Mouse (Mus musculus) urinary bladder, adult 18-20 months (tissue): Measurements from ENCODE around the gene Epn3.
A peak's percentile ranks its signal among the peaks of the same experiment; 100 is the strongest.

ENCODE experiments used
- DNase-seq, 2 experiments: peaks; one replicate each; pipeline ENCODE4 v3.0.0; 2022; ENCODE audit warnings: low spot score in 2 of 2, mixed read lengths in 2 of 2

Gene Epn3

DNA sequence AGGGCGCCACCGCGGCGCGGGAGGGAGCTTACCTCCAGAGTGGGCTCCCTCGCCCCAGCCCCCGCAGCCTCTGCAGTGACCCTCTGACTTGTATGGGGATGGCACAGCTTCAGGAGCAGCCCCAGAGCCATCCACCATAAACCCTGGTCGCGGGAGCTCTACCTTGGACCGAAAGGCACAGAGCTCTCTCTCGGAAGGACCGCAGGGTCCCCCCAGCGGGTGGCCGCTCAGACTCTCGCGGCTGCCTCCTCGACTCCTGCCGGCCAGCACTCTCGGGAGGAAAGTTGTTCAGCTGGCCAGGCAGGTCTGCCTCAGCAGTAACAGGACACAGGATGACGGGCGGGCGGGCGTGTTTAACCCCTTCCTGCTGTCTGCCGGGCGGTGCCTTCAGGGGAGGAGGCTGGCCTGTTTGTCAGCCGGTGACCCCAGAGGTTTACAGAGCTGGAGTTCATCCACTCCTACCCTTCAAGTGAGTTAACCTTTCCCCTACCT lies at the start of gene Epn3:
Gene Epn3, minus strand, starts transcription at position 314 of the 492 bp plus-strand sequence.
- peak; percentile 64 to 74 for DNase-seq

DNA sequence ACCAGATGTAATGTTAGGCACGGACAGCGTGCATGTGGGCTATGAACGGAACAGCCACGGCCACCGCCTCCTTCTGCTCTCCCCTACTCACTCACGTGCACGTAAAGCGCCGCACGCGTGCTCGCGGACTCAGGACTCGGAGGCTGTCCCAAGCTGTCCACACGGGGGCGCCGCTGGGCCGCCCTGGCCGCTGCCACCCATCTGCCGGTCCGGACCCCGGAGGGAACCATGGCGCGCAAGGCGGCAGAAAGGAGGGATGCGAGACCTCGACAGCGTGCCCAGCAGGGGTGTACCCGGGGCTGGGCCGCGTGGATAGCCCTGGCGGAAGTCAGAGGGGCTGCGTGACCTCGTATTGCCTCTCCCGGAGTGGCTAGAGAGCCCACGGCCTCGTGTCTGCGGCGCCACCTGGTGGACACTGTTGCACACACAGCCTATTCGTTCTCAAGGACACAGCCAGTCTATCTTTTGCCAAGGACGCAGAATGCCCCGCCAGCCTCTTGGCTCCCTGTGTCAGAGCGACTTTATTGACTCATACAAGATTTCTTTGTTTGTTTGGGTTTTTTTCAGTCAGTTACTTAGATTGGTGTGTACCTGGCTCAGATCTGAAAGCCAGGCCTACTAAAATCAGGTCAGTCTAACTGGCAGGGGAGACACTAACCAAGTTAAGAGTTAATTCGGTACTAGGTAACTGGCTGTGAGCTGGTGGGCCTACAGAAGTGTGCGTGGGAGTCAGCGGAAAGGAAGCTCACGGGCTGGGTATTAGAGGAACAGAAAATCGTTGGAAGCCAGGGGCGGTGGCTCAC lies 49.3 kb upstream of the Epn3 start, which contains the start of gene Rsad1:
Gene Rsad1, minus strand, starts transcription at position 368 of the 803 bp plus-strand sequence.
- DNase-seq = peak; percentile 87 to 95

DNA sequence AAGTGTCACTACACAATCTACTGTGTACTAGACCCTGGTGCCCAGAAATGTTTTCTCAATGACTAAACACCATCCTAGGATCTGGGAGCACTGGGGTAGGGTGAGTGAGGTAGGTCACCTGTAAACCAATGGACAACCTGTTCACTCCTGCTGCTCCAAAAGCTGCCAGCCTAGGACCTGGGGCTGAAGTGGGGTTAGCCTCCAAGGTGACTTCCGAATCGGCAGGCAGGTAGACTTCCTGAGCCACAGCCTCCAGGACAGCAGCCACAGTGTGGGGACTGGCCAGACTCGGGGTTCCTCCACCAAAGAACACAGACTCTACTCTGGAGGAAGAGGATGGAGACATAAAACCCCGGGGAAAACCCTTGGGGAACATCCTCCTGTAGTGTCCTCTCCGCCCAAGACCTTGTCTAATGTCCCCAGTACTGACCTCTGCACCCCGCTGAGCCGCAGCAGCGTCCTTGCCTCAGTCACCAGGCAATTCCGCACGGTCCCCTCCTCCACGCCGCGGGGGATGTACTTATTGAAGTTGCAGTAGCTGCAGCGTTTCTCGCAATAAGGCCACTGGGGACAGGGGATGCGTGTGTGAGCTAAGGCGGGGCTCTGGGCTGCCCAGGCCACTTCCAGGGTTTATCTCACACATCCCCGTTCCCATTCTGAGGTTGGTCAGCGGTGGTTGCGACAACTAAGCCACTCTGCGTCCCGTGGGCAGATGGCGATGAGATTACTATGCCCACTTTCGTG lies 48.4 kb upstream of the Epn3 start:
- DNase-seq = peak; percentile 33 to 48

DNA sequence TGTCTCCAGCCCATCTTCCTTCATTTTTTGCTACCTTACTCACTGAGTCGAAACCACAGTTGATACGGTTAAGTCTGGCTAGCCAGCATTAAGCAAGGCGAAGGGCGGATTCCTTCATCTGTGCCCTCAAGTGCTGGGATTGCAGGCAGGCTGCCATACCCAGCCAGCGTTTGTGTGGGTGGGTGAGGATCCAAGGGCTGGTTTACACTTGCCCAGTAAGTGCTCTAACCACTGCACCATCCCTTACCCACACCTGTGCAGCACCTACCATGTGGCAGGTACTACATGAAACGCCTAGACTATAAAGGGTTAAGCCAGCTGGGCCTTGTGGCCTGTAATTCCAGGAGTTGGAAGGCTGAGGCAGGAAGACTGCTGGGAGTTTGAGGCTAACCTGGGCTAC lies 47.5 kb upstream of the Epn3 start:
- DNase-seq = no peak

DNA sequence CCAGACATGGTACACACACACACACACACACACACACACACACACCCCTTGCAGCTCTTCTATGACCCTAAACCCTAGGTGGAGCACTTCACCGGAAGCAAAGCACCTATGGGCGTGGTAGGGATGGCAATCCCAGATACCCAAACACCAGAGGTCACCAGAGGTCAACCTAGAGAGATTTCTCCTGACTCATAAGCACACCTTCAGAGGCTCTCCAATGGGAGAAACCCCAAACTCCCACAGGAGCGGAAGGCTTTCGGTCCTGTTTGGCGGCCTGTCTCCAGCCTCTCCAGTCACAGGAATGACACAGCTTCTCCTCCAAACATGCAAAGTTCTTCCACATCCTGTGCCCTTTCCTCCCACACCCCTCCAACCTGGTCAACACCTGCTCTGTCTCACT lies 46.6 kb upstream of the Epn3 start:
- DNase-seq = no peak

DNA sequence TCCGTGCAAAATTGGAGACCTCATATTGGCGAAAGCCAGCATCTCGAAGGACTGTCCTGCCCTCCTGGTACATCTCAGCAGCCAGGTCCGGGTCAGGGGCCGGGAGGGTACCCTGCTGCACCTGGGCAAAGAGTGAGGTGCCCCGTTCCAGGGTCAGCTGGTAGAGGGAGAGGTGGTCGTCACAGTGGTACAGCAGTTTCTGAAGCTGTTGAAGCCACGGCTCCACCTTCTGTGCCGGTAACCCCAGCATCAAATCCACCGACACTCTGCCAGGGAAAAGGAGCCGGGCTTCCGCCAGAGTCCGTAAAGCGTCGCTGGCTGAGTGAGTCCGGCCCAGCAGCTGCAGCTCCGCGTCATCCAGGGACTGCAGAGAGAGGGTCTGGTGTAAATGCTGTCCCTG lies 44.6 kb upstream of the Epn3 start:
- DNase-seq = no peak

DNA sequence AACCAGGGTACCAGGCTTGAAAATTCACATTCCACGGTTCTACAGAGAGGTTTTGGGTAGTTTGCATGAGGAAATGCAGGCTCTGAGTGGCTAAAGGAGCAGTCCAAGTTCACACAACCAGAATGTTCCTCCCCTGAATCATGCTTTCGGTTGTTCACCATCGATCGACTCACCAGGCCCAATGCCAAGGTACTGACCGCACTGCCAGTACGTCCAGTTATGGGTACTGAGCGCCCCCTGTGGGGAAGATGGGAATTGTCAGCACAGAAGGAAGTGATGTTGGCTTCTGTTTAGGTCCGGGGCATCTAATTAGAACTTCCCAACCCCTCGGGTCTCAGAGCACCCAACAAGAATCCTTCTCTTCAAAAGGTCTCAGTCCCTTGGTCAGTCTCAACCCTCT lies 44.2 kb upstream of the Epn3 start:
- peak; percentile 86 to 94 for DNase-seq

DNA sequence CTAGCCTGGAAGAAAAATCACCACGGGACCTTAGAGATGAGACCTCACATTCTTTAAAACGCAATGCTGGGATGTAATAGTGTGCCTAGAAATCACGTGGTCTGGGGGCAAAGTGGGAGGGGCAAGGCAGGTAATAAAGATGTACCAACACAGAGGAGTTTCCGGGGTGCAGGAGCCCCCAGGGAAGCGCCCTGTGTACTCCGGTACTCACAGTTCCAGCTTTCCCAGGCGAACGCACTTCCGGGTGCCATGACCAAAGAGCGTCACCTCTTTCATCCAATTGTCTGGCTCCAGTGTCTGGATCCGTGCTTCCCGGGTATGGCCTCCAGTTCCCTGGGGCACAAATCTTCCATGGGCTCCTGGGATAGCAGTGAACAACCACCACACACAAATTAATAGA lies 43.6 kb upstream of the Epn3 start:
- no peak for DNase-seq

DNA sequence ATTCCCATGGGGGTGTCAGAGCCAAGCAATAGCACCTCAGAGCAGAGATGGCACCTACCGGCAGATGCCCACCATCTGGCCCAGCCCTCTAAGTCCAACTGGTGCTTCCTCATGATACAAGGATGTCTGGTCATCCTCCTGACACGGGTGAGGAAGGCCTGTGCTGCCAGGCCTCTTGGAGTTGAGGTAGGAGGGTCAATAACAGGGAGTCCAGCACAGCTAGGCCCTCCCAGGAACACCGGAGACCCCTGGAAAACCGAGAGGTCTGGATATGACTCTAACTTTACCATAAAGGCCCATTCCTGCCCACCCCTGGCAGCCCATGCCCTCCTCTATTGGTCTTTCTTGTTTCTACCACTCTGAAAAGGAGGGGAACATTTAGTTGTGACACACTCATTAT lies 42.6 kb upstream of the Epn3 start:
- DNase-seq = no peak

DNA sequence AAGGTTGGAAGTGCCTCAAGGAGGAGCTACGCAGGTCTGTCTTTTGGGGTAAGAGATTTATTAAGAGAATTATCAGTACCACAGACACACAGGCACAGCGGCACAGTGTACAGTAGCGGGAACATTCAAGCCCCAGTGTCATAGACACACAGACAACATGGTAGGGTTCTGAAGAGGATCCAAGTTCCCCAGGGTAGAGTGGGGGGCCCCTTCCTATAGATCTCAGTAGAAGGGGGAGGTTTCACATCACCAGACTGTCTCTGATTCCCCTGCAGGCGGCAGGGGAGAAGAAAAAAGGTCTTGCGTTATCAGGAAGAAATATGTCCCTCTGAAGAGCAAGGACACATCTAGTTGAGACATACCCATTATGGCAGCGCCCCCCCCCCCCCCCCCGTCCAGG lies 40.0 kb upstream of the Epn3 start:
- DNase-seq = no peak

DNA sequence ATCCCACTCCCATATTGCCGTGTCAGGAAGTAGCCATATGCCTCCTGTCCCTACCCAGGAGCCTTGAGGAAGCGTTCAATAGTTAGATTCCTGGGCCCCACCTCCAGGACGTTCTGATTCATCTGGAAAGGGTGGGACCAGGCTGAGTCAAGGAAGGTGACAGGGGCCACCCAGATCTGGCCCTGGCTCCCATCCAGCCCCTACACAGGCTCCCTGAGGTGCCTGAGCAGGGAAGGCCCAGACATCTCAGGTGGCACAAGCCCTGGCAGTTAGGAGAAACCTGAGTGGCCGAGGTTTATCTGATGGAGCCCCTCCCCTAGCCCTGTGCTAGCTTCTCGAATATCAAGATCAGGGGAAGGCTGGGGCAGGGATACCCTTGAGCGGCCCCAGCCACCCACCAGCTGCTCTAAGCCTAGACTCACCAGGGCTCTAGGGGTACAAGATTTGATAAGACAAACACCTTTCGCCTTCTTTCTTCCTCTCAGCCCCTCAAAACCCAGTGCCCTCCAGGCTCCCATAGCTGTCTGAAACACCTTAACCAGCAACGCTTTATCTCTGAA lies 39.0 kb upstream of the Epn3 start:
- peak; percentile 55 to 62 for DNase-seq

DNA sequence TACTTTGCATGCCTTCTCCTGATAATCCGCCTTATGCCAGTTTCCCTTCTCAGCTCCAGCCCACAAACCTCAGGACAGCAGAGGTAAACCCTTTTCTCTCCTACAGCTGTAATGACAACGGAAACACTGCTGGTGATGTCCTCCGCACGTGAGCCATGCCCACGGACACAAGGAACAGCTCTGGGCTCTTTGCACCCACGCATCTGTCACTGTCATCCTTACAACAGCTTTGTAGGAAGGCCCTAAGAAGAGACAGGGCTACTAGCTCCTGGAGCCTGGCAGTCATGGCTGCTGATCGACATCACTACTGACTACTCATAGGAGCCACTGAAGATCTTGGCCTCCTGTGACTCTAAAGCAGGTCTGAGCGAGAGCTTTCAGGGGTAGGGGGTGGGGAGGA lies 33.4 kb upstream of the Epn3 start:
- no peak for DNase-seq

DNA sequence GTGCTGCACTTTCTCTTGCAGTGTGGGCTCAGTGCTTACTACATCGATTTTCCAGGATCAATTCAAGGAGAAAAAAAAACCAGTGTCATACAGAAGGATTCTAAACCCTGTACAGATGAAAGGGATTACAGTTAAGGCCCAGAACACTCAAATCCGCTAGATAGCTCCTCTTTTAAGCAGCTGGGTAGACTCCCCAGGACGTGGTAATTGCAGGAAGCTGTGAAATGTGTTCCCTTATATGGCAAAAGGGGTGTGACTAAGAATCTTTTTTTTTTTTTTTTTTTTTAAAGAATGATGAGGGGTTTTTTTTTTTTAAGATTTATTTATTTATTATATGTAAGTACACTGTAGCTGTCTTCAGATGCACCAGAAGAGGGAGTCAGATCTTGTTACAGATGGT lies 29.1 kb upstream of the Epn3 start:
- no peak for DNase-seq

DNA sequence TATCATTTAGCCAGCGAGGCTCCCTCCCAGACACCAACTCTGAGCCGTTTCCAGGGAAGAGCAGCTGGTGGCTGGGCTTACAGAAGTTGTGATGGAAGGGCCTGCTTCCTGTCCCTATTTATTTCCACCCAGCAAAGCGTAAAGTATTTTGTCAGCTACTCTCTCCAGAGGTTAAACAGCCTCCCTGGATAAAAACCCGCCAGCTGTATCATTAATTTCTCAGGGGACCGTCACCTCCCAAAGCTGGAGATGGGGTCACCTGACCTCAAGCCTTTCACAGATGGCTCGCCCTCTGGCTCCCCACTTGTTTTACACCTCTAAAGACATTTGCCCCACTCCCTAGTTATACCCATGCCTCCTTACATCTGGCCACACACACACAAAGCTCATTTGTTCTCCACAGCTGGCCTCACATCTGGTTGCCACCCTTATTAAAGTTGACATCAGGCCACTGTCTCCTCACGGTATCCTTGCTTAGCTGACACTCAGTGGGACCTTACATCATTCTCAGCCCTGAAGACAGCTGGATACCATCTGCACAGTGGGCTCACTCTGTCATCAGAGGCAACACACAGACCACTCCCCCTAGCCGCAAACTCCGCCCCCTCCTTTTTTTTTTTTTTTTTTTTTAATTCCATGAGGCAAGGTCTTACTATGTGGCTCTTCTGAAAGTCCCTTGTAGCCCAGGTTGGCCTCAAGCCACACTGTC lies 26.6 kb upstream of the Epn3 start:
- DNase-seq = no peak

DNA sequence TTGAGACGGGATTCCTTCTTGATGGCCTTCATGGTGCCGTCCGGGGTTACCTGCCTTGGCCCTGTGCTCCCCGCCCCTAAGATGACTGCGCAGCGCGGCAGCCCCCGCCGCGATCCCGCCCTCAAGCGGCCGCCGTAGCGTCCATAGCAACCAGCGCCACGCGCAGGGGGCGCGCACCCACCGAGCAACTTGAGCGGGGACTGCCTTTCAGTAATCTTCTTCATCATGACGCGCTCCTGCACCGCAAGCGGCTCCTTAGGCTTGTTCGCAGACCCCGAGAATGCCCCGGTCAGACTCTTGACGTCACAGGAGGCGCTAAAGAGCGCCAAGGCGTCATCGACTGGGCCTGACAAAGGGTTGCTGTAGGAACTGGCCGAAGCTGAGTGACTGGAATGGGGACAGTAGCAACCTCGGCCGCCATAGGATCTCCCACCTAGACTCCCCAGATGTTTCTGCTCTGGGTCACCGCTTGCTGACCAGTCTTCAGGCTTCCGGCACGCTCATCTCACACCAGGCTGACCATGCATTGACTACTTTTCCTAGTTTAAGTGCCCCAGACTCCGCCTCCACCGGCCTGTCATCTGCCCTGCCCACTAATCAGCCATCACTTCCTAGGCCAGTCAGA lies 21.6 kb upstream of the Epn3 start, which contains the start of gene Mycbpap:
Gene Mycbpap, minus strand, starts transcription at position 524 of the 625 bp plus-strand sequence.
- peak; percentile 35 to 67 for DNase-seq

DNA sequence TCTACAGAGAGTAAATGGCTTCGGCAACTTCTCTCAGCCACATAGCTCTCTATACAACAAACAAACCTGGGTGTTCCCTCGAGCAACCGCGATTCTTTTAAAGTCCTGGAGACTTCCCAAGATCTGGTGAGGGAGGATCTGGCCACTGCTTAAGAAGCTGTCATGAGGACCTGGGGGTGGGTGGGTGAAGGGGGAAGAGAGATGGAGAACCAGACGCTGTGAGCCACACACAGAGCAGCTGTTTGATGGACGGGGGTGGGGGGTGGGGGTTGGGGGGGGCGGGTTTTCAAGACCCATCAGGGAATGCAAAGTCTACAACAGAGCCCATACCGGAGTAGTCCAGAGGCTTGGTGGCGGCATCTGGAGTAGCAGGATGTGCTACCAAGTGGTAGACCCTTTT lies 13.7 kb upstream of the Epn3 start:
- no peak for DNase-seq

DNA sequence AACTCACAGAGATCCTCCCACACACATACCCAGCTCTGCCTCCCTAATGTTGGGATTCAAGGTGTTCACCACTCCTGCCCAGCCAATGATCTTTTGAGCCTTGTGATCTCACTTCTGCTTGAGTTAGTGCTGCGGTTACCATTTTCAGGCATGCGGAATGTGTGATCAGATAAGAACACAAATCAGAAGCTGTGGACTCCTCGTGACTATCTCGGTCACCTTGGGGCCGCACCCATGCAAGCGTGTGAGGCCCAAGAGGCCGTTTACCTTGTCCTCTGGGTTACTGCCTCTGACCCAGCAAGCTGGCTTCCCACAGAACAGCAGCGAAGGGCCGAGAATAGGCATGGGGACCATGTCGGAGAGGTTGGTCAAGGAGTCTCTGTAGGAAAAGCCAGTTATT lies 9.2 kb upstream of the Epn3 start:
- peak; percentile 29 to 39 for DNase-seq

DNA sequence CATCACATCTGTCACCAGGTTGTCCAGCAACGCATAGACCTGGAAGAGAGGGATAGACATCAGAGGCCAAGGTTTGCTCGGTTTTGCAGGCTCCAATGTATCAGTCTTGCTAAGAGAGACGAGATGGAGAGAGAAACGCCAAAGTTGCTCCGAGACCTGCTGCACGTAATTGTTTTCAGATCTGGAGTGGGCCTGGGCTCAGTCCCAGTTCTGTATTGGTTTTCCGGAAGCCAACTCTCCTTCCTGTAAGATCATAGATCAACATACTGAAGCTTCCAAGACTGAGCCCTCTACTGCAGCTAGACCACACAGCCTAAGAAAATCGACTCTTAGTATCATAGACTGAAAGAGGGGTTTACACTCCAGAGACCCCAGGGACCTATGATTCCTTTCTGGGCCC lies 1.7 kb upstream of the Epn3 start:
- DNase-seq = no peak

DNA sequence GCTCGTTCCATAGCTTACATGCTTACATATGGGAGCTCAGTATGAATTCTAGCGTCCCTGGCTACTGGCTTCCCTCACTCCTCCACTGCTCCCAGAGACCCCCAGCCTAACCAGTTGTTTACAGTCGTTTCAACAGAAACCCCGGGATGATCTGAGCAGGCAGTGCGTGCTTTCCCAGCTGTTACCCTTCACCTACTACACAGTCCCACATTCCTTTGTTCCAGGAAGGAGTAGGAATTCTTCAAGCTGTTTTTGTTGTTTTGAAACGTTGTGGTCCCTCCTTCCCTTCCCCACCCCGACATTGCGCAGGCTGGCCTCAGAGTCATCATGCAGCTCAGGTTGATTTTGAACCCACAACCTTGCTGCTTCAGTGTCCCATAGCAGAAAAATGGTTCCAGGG lies 588 bp upstream of the Epn3 start:
- no peak for DNase-seq

DNA sequence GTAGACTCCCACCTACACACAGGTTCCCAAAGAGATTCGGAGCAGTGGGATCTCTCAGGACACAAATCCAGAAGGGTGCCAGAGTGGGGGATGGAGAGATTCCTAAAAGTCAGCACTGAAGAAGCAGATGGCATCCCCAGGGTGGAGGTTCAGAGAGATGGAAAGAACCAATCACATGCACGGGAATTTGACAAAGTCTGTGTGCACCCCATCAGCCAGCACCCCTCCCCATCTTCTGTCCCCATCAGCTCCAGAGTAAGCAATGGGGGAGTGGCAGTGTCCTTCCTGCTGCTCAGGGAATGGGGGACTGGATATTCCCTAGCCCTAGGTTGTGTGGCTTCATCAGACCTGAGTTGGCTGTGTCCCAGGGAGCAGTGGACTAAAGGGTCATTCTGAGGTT lies 739 bp downstream of the Epn3 start:
- peak in 1 of 2 experiments; percentile 21 for DNase-seq
